Mouse (Mus musculus) liver, embryonic 14.5 days (tissue): ENCODE data around the gene Bnc2. TPM values are rescaled to one million over a fixed set of nuclear protein-coding genes. Genes with fewer than 3 reads are reported as not detected.

ENCODE experiments used
- ATAC-seq: fragments of 200-750 bp; cut with Nextera tagmentation; 2 replicates; pipeline ENCODE4 v1.8.0; 2017; ENCODE audit warnings: moderate number of reproducible peaks, mild to moderate bottlenecking, moderate library complexity; ENCODE audit not compliant: insufficient read depth
- DNase-seq, 3 experiments: peaks; one replicate each; pipeline ENCODE4 v3.0.0-alpha.2; 2012 to 2013; ENCODE audit warnings: low read depth in 3 of 3, low spot score in 3 of 3
- H3K27ac ChIP-seq: fragments of 300-500 bp; sonication (generic); 2 replicates; pipeline ENCODE4 v1.5.1; 2014; ENCODE audit warnings: moderate library complexity, mild to moderate bottlenecking, control low read depth, inconsistent platforms
- H3K27me3 ChIP-seq: fragments of 300-500 bp; sonication (generic); 2 replicates; pipeline ENCODE4 v1.6.1; 2014; ENCODE audit warnings: mild to moderate bottlenecking, low read length, moderate library complexity; ENCODE audit not compliant: control insufficient read depth, insufficient read depth
- H3K36me3 ChIP-seq: fragments of 300-500 bp; sonication (generic); replicated peaks from 2 replicates; pipeline ENCODE4 v1.6.1; 2014; ENCODE audit warnings: low read depth; ENCODE audit not compliant: control insufficient read depth, insufficient read depth
- H3K4me1 ChIP-seq, 2 experiments: fragments of 200-500 bp in 1 of 2; fragments of 300-500 bp in 1 of 2; sonication (generic) in 1 of 2; replicated peaks; 2 replicates each; pipeline ENCODE4 v1.6.1; 2012 to 2014; ENCODE audit warnings: antibody characterized with exemption in 1 of 2, inconsistent platforms in 1 of 2, low read length in 1 of 2; ENCODE audit not compliant: control insufficient read depth in 2 of 2, insufficient read depth in 2 of 2
- H3K4me2 ChIP-seq: fragments of 300-500 bp; sonication (generic); 2 replicates; pipeline ENCODE4 v1.6.1; 2014; ENCODE audit warnings: low read depth, mild to moderate bottlenecking, control low read depth, moderate library complexity
- H3K4me3 ChIP-seq, 2 experiments: fragments of 200-500 bp in 1 of 2; fragments of 300-500 bp in 1 of 2; sonication (generic) in 1 of 2; 2 replicates each; pipeline ENCODE4 v1.5.1; 2012 to 2014; ENCODE audit warnings: low read depth in 2 of 2, low read length in 2 of 2, mild to moderate bottlenecking in 2 of 2, control low read depth in 1 of 2, inconsistent platforms in 1 of 2, moderate library complexity in 1 of 2; ENCODE audit not compliant: insufficient read depth in 1 of 2
- H3K9ac ChIP-seq: fragments of 300-500 bp; sonication (generic); replicated peaks from 2 replicates; pipeline ENCODE4 v1.6.1; 2014; ENCODE audit warnings: mild to moderate bottlenecking, control low read depth, moderate library complexity
- H3K9me3 ChIP-seq: fragments of 300-500 bp; sonication (generic); 2 replicates; pipeline ENCODE4 v1.6.1; 2016; ENCODE audit warnings: low read length, mixed read lengths; ENCODE audit not compliant: control insufficient read depth
- CTCF ChIP-seq: IDR thresholded peaks from 2 replicates; pipeline ENCODE4 v1.5.1; 2016; ENCODE audit warnings: antibody characterized with exemption, low read depth, control low read depth
- EP300 ChIP-seq: IDR thresholded peaks from 2 replicates; pipeline ENCODE4 v1.6.1; 2016; ENCODE audit warnings: antibody characterized with exemption, low read depth
- WGBS: fragments of 180-500 bp; shearing (Covaris S2); extraction: QIAGEN DNeasy Blood & Tissue Kit; methylation state at CpG from one replicate; pipeline ENCODE4 v1.1.7; 2014; ENCODE audit not compliant: insufficient replicate concordance; 5-methylcytosine and 5-hydroxymethylcytosine counted together
- polyA plus RNA-seq, 2 experiments: library from polyadenylated mRNA; depleted of rRNA in 1 of 2; stranded (reverse) in 1 of 2; unstranded in 1 of 2; fragments of >200 nt; fragmentation: Nextera tagmentation in 1 of 2; extraction: Ambion mirVana in 1 of 2; gene quantifications; 2 replicates each; pipeline versions ENCODE4 v1.2.1 to v1.2.3; 2012 to 2014

Bnc2 gene
- 0.17 TPM in 2 replicates for polyA plus RNA-seq (2012; rRNA removed)
- polyA plus RNA-seq (2014; fragmentation: Nextera tagmentation; extraction: Ambion mirVana), result 0.46 TPM in 1 of 2 replicates, not detected in the other

GRCm38 (mm10) chr4:84675171-84675973 lies at the start of gene Bnc2:
Gene Bnc2, minus strand, starts transcription at chr4:84675275.
- H3K4me2 ChIP-seq, result peak within 1 kb of the TSS; percentile 50
- no peaks in the 10 kb centered on the region for H3K4me1 ChIP-seq
- H3K9me3 ChIP-seq, result no peaks in the 10 kb centered on the region
- ATAC-seq, result peak; percentile 21; the same call in 1 of the 2 replicates
- TF ChIP-seq CTCF, result no peak
- no peak for TF ChIP-seq EP300
- 1% methylated on average over 72 of the region's 80 CpGs for WGBS
- H3K27ac ChIP-seq, result no peak within 1 kb of the TSS
- DNase-seq, result no peak
- H3K9ac ChIP-seq, result no peak within 1 kb of the TSS
- H3K4me3 ChIP-seq, result peak within 1 kb of the TSS; percentile 40 to 49
- peaks cover 47% of the 10 kb centered on the region for H3K27me3 ChIP-seq
- no peaks in the 10 kb centered on the region for H3K36me3 ChIP-seq

GRCm38 (mm10) chr4:84707961-84708360 lies 32.9 kb upstream of the Bnc2 start:
- TF ChIP-seq CTCF (no peak), EP300 (no peak)
- Histone ChIP-seq H3K36me3 (no peaks in the 10 kb centered on the region), H3K4me3 (no peak overlapping the region), H3K9ac (no peak overlapping the region), H3K9me3 (no peaks in the 10 kb centered on the region), H3K27ac (no peak overlapping the region), H3K4me2 (no peak overlapping the region), H3K27me3 (no peaks in the 10 kb centered on the region), H3K4me1 (no peaks in the 10 kb centered on the region)
- 48% methylated on average over 5 of the region's 5 CpGs for WGBS
- no peak for DNase-seq
- ATAC-seq, result no peak

- no peak overlapping the region for H3K4me2 ChIP-seq
- H3K4me3 ChIP-seq, result no peak overlapping the region
- WGBS, result 31% methylated on average over 10 of the region's 10 CpGs
- TF ChIP-seq EP300 (no peak), CTCF (no peak)
- DNase-seq (no peak), ATAC-seq (no peak)
- H3K9me3 ChIP-seq, result no peaks in the 10 kb centered on the region
- H3K4me1 ChIP-seq, result no peaks in the 10 kb centered on the region
- no peak overlapping the region for H3K9ac ChIP-seq
- H3K27me3 ChIP-seq, result no peaks in the 10 kb centered on the region
- H3K36me3 ChIP-seq, result no peaks in the 10 kb centered on the region
- no peak overlapping the region for H3K27ac ChIP-seq
Observed at GRCm38 (mm10) chr4:84685521-84686366, 10.7 kb upstream of the Bnc2 start.

GRCm38 (mm10) chr4:84685009-84685408 lies 9.9 kb upstream of the Bnc2 start:
- Histone ChIP-seq H3K4me3 (no peak overlapping the region), H3K9ac (no peak overlapping the region), H3K4me2 (no peak overlapping the region), H3K27me3 (no peaks in the 10 kb centered on the region), H3K9me3 (no peaks in the 10 kb centered on the region), H3K36me3 (no peaks in the 10 kb centered on the region), H3K27ac (no peak overlapping the region), H3K4me1 (no peaks in the 10 kb centered on the region)
- ATAC-seq, result no peak
- 49% methylated on average over 4 of the region's 4 CpGs for WGBS
- DNase-seq, result no peak
- no peak for TF ChIP-seq EP300
- TF ChIP-seq CTCF, result no peak

GRCm38 (mm10) chr4:84675974-84676315 lies 870 bp upstream of the Bnc2 start:
- Histone ChIP-seq H3K9me3 (no peaks in the 10 kb centered on the region), H3K4me2 (peak overlapping the region; percentile 50), H3K36me3 (no peaks in the 10 kb centered on the region), H3K9ac (no peak overlapping the region), H3K27me3 (peaks cover 47% of the 10 kb centered on the region), H3K4me1 (no peaks in the 10 kb centered on the region), H3K4me3 (peak overlapping the region; percentile 40 to 49), H3K27ac (no peak overlapping the region)
- ATAC-seq, result no peak
- under 1% methylated on average over 19 of the region's 19 CpGs for WGBS
- no peak for TF ChIP-seq CTCF
- TF ChIP-seq EP300, result no peak
- DNase-seq, result no peak
